Mouse (Mus musculus): ENCODE data around the gene Atp5e. TPM values are rescaled to one million over a fixed set of nuclear protein-coding genes. Genes with fewer than 3 reads are reported as not detected.

Gene Atp5e
- total and polyA plus RNA-seq, 3 experiments, result 289 to 654 (median 402) TPM

DNA sequence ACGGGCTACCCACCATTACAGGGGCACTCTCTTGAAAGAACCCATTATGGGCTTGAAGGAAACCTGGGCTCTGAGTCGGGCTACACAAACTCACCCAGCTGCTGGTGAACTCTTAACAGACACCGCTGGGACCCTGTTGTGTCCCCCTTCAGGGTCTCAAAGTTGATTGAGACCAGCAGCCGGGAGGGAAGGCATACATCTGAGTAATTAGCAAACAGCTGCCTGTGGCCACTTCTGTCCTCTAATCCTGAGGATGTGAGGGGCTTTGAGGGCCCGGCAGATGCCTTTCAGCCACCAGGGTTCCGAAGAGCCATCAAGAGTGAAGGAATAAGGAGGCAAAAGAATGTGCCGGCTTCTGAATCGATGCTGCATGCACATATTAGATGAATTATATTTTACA lies 17.0 kb downstream of the Atp5e start:
- DNase-seq, result no peak

DNA sequence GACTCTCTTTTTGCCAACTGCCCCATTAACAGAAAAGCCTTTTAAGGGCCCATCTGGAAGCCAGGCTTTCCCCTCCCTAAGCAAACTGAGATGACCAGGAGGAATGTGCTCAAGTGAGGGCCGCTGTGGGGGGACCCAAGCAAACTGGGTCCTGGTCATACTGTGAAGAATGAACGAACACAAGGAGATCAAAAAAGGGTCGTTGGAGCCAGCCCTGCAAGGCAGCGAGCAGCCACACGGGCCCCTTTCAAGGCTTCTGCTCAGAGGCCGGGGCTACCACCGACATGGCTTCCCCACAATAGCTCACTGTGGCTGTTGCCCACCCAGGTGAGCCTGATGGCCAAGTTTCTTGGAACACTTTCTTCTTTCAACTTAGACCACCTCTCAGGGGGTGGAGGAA lies 17.4 kb downstream of the Atp5e start:
- no peak for DNase-seq

DNA sequence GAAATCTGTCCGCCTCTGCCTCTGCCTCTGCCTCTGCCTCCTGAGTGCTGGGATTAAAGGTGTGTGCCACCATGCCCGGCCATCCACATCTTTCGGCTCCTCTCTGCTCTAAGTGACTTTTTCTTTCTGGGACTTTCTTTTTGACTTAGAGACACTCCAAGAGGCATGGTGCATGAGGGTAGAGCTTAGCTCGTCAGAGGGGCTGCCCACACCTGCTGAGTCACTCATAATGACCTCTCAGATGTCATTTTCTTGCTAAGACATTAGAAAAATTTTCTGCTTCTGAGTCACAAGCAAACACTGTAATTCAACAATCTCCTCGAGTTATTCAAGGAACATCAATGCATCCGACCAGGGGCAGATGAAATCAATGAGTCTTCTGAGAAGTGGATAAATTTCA lies 18.9 kb downstream of the Atp5e start:
- no peak for DNase-seq

DNA sequence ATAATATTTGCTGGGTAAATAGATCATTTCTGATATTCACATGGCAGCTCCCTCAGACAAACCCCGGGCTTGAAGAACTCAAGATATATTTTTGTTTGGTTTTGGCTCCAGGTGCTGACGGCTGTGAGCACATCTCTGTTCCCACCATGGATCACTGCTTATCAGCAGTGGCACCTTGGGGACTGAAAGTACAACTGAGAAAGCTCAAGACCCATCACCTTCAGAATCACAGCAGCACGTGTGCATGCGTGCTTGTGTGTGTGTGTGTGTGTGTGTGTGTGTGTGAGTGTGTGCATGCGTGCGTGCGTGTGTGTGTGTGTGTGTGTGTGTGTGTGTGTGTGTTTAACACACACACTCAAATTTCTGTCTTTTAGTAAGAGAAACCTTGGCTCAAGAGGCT lies 19.5 kb downstream of the Atp5e start:
- DNase-seq, result no peak

DNA sequence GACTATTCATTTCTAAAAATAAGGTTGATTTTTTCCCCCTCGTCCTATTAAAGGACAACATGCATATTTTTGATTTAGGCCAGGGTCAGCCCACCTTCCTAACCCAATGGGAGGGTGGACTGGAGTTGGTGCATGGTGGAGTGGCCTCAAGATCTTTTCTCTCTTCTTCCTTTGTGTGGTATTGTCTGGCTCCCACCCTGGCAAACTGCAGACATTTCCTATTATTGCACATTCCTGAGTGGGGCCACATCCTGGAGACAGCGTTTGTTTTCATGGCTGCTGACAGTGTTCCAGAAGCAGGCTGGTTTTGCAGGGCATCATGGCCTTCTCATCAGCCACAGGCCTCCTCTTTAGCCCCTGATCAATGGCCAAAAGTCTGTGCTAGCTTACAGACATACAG lies 20.9 kb downstream of the Atp5e start:
- no peak for DNase-seq

DNA sequence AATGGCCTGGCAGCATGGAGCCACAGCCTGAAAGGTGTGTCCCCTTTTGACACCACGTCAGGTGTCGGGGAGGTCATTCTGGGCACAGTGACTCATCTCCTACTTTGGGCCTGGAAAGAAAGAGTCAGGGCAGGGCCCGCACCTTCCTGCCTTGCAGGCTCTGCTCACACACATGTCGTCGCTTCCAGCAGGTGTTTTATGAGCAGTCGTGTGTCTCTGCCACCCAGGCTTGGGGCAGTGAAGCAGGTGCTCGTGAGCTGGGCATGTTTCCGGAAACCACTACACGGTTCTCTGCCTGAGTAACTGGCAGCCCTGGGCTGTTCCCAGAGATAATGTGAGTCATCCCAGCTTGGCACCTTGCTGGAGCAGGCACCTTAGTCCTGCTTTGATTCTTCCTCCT lies 21.4 kb downstream of the Atp5e start:
- DNase-seq, result peak; percentile 68

DNA sequence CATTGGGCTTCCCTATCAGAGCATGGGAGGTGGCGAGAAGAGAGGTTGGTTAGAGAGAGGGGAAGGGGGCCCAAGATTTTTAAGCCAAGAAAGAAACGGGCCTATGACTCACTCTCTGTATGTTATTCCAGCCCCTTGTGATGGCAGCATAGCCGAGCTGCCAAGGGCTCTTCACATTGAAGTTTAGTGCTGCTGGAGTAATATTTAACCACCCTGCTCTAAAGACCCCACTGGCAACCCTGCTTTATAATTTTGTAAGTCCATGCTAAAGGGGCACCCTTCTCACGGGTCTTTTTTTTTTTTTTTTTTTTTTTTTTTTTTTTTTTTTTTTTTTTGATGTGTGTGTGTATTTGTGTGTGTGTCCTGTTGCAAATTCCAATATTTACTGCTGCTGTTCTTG lies 22.0 kb downstream of the Atp5e start:
- no peak for DNase-seq

DNA sequence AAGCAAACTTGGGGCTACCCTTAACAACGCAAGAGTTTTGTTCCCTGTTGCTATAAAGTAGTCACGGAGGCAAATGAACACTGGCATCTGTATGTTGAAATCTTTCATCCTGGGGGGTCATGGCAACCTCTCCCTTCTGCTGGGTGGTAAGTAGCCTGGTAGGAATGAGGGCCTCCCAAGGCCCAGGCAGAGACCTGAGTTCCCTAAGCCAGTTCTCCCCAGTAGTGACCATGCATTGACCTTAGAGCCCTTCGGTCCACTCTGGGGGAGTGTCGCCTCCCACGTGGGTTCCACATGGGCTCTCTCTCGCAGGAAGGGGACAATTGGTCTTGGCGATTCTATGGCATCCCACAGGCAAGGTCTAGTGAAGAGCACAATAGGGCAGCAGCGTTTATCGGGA lies 23.9 kb downstream of the Atp5e start:
- DNase-seq, result no peak

DNA sequence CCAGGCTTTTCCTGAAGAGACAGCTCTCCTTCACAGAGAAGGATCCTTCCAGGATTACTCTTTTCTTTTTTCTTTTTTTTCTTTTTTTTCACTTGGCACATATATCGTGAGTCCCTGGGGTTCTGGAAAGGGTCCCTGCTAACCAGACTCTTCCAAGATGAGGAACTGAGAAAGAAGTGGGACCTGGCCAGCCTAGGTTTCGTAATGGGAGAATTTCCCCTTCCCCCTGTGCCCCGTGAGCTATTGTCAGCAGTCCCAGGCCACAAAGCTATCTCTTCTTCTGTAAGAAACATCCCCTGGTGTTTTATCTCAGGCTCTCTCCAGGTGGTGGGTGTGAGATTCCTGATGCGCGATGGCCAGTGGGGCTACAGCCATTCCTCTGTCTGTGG lies 24.5 kb downstream of the Atp5e start:
- no peak for DNase-seq

DNA sequence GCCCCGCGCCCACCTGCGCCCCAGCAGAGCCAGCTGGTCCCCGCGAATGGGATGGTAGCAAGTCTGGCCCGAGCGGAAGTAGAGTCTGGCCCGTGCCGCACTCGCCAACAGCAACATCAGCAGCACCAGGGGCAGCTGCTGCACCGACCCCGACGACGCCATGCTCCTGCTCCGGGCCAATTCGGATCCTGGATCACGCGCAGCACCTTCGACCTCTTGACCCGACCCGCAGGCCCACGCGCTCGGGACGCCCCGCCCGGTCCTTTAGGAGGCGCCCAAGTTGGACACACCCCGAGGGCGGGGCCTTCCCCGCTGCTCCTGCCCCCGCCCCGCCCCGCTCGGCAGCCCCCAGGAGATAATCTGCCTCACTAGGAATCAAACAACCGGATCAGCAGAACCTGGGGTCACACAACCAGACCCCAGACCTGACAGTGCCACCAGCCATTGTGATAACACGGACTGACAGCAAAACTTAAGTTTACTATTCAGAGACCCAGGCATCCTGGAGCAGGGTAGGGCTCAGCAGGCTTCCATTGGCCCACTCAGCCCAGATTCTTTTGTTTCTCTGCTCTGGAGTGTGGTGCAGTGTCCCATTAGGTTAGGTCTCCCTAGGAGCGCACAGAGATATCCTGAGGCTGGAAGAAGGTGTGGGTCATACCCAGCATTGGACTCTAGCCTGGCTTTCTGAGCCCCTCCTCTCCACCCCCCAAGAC lies 25.0 kb downstream of the Atp5e start, which contains the start of gene Ctsz:
Ctsz (minus strand) TSS at position 303 of the 713 bp plus-strand sequence.
- DNase-seq, result peak; percentile 88

DNA sequence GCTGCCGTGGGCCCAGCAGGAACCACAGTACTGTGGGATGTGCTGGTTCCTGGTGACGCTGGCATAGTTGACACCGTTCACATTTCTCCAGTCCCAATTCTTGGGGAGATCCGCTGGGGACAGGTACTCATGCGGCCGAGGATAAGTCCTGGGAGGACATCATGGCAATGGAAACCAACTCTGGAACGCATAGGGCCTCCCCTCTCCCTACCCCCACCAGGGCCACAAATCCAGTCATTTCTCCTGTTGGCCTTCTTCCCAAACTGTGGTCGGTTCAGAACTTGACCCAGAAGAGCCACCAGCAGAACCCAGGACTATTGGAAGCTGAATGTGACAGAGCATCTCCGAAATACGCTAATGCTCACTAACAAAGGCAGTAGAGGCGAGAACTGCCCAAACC lies 25.7 kb downstream of the Atp5e start:
- peak; percentile 32 for DNase-seq

DNA sequence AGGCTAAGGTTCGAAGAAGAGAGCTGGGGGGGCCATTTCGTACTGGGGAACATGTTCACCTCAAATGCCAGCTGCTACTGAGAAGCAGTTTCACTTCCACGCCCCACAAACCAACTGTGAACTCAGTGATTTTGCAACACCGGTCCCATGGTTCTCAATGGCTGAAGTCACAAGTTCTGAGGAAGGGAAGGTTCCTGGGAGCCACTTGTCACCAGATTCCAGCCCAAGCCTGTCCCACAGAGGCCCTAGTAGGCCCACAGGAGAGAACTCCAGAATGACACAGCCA lies 26.3 kb downstream of the Atp5e start:
- DNase-seq, result peak; percentile 46

DNA sequence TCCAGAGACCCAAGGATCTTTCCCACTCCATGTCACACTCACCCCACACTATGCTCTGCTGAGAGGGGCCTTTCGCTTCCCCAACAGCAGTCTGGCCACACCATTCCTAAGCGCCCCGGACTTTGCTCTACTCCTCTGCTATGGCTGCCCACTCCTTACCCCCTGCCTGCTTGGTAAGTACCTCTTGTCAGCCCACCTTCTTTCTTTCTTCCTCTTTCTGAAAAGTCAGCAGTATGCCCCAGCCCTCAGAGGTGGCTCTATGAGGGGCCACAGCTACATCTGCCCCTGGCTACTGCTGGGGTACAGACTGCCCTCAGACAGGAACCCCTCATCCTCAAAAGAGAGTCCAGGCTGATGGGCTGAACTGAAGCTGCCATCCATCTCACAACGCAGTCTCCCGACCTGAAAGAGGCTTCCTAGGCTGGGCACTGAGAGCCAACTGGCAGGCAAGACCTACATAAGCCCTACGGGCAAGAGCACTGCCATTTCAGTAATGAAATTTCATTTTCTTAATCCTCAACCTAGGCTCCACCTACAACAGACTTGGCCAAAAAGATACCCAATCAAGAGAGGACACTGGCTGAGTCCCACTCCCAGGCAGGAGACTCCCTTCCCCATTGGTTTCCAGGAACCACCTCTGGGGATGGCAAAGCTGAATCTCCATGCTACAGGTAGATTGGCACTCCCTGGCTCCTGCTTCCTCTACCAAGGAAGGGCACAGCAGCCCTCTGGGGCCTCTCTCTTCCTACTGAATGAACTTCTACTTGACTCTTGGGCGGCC lies 26.8 kb downstream of the Atp5e start:
- no peak for DNase-seq

DNA sequence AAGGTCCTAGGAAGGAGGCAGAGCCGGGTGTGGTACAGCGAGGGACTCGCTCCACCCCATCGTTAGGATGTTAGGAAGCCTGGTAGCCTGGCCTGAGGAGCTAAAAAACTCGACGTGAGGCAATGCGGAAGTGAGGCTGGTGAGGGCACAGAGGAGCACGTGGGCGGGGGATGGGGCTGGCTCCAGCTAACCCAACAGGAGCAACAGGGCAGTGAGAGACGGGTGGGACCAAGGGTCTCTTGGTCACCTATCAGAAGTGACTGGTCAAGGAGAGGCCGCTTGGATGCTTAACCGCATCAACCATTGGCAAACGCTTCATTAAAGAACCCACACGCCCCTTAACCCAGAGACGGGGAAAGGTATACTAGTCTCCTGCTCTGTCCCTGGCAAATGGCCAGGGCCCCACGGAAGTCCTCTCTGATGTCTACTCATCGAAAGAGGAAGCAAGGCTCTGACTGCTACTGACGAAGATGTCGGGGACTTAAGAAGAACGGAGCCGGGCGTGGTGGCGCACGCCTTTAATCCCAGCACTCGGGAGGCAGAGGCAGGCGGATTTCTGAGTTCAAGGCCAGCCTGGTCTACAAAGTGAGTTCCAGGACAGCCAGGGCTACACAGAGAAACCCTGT lies 27.7 kb downstream of the Atp5e start:
- peak; percentile 19 for DNase-seq

DNA sequence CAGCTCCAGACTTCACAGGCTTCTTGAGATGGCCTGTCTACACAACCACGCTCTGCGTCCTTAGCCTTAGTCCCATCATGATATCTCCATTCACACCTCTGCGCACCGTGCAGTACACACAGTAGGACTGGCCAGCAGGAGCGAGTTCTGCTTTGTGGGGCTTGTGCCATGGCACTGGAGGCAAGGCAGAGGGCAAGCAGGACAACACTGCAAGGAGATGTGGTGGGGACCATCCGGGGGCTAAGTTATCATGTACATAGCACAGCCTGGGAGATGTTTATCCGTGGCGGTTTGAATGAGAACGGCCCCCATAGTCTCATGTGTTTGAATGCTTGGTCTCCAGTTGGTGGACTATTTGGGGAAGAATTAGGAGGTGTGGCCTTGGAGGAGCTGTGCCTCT lies 29.0 kb downstream of the Atp5e start:
- DNase-seq, result no peak

DNA sequence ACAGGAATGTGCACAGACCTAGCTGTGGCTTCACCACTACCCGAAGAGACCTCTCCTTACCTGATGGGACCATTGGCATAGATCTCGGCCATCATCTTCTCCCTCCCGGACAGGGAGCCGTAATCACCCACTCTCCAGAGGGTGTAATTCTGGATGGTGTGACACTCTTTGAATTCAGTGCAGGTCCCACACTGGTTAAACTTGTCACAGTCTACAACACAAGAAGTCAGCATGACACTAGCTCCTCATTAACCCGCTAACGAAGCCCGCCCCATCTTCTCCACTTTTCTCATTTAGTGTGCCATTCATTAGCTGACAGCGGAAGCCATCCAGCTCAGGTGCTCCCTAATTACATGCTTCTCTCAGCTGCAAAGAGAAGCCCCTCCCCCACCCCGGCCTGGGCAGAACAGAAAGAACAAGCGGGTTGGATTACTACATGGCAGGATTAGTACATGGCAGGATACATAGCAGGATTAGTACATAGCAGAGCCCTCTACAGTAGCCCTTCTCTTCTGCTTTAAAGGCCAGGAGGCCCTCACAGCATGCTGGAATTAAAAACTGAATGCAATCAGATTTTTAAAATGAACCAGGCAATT lies 34.8 kb downstream of the Atp5e start:
- no peak for DNase-seq

DNA sequence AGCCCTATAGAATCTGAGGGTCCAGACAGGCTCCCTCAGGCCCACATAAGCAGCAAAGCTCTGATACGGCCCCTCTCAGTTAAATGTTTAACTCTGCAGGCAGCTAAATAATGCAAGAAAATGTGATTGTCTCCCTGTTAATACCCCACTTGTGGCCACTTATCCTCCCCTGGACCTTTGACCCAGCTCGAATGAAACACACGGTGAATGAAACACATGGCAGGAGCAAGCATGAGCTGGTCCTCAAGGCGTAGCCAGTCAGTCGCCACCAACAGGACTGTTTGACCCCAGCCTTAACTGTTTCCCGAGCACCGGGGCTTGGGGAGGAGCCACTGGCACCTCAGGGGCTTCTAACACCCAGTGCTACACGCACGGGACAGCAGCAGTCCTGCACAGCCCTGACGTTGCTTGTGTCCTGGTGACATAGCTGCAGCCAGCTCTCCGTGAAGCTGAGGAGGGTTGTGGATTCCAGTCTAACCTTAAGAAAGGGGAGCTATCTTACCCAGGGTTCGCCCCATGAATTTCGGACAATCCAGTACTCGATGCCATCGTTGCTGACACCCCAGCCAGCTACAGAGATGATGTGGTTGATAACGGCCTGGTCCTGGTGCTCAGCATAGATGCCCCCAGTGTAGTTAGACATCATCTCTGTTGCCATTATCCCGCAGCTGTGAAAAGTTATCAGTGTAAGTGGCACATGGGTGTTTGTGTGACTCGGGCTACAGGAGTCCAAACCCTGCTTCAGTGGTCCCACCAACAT lies 35.6 kb downstream of the Atp5e start:
- no peak for DNase-seq

DNA sequence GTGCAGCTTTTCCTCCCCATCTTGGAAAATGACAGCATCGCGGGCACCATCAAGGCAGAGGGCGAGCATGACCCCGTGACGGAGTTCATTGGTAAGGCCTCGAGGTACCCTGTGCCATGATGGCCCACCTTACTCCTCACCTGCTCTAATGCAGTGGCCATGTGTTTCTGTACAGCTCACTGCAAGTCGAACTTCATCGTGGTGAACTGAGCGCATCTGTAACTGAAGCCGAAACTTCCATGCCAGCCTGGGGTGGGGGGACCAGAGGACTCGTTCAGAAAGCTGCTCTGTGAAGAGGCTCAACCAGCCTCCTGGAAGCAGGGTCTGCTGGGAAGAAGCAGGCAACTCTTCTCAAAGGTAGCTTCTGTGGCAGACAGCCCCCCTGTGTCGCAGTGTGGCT lies 37.0 kb downstream of the Atp5e start:
- DNase-seq, result no peak

DNA sequence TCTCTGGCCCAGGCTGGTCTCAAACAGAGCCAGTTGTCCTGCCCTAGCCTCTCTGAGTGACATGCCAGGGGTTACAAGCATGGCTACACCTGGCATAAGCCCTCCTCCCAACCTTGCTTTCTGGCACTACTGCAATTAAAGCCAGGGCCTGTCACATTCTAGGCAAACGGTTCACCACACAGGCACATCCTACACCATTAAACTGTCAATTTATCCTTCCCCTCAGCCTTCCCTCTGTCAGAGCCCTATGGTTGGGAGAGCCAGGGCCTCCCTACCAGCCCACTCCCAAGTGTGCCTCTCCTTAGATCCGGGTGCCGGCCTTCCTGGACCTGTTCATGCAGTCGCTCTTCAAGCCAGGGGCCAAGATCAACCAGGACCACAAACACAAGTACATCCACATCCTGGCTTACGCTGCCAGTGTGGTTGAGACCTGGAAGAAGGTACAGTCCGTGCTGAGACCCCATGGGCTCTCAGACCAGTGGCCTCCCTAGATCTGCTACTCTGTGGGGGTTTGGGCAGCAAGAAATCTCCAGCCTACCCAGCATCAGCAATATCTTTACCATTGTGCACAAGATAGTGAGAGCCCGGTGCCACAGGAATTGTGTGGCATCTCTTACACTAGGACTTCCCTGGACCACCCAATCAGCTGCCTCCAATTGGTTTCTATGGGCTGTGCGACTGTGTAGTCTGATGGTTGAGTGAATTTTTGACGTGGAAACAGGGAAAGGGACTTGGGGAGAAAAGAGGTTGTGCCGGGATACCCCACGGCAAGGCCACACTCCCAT lies 39.4 kb downstream of the Atp5e start:
- DNase-seq, result no peak

DNA sequence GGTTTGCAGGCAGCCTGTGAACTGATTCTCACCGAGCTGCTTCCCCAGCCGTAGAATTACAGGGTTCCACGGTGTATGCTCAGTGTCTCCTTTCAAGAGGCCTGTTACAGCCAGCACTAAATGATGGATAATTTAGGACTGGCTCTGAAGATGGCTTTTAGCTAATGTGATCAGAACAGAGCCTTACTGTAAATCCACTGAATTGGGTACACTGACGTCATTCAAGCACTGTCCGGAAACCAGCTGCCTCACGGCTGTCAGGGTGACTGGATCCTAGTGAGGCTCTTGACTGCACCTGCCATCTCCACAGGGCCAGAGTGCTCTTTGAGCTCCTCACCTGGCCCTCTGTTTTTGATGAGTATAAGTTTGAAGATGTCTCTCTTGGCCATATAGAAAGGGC lies 42.8 kb downstream of the Atp5e start:
- DNase-seq, result no peak

DNA sequence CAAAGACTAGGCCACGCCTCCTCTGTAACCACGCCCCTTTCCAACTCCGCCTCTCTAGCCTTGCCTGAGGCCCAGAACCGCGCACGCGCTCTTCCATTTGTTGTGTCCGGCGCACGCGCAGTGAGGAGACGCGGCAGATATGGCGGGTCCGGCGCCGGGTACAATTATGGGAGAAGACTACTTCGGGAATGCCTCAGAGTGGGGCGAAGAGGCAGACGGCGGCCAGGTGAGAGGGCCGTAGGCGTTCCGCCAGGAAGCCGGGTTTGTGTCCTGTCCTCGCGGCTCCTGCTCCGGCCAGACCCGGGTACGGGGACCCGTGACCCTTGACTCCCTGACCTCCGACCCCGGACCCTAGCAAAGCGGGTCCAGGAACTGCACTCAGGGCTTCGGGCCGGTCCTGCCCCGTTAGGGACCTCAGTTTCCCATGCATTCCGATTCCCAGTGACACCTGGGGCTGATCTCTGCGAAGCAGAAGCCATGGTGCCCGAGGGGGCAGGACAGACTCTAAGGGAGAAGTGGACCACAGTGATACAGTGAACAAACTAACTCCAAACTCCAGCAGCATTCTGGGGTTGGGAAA lies 48.1 kb downstream of the Atp5e start, which contains the start of gene Nelfcd:
Nelfcd (plus strand) TSS at position 74 of the 580 bp plus-strand sequence.
- DNase-seq, result peak; percentile 95
